Mouse (Mus musculus) cortical plate, adult 2 months (tissue): ENCODE data around the gene Sun1.

ENCODE experiments used
- CTCF ChIP-seq: fragments of 200-500 bp; IDR thresholded peaks from 2 replicates; pipeline ENCODE4 v1.5.1; 2011; ENCODE audit warnings: mild to moderate bottlenecking, control low read depth, low read length; ENCODE audit not compliant: insufficient read depth; ENCODE audit errors: extremely low read depth
- POLR2A ChIP-seq: fragments of 200-500 bp; IDR thresholded peaks from 2 replicates; pipeline ENCODE4 v1.6.1; 2011; ENCODE audit warnings: mild to moderate bottlenecking, low read length, control low read depth; ENCODE audit not compliant: insufficient read depth; ENCODE audit errors: extremely low read depth

GRCm38 (mm10) chr5:139160899-139161298 is 39.5 kb upstream of the Sun1 start:
- TF ChIP-seq CTCF (no peak), POLR2A (no peak)
